Mouse (Mus musculus) neural tube, embryonic 14.5 days (tissue): Measurements from ENCODE around the gene Frzb. TPM values are rescaled to one million over a fixed set of nuclear protein-coding genes. Genes with fewer than 3 reads are reported as not detected.
"Not testable (repeated sequence)": the region's sequence is repeated elsewhere in the genome, so short reads cannot be mapped to it uniquely, and the experiment has no call there.

Experiments used
- ATAC-seq: fragments of 200-750 bp; cut with Nextera tagmentation; 2 replicates; pipeline ENCODE4 v1.8.0; 2017; ENCODE audit warnings: low read depth, mild to moderate bottlenecking, moderate TSS enrichment, moderate library complexity
- H3K27ac ChIP-seq: fragments of 300-500 bp; sonication (generic); 2 replicates; pipeline ENCODE4 v1.5.1; 2014; ENCODE audit warnings: low read depth, mild to moderate bottlenecking, control low read depth, low read length, moderate library complexity, mixed read lengths
- H3K27me3 ChIP-seq: fragments of 300-500 bp; sonication (generic); 2 replicates; pipeline ENCODE4 v1.6.1; 2014; ENCODE audit warnings: low read length; ENCODE audit not compliant: control insufficient read depth, insufficient read depth
- H3K36me3 ChIP-seq: fragments of 300-500 bp; sonication (generic); 2 replicates; pipeline ENCODE4 v1.6.1; 2014; ENCODE audit warnings: low read length, mixed read lengths; ENCODE audit not compliant: control insufficient read depth, insufficient read depth
- H3K4me1 ChIP-seq: fragments of 300-500 bp; sonication (generic); 2 replicates; pipeline ENCODE4 v1.6.1; 2014; ENCODE audit warnings: low read length; ENCODE audit not compliant: control insufficient read depth, insufficient read depth
- H3K4me2 ChIP-seq: fragments of 300-500 bp; sonication (generic); 2 replicates; pipeline ENCODE4 v1.6.1; 2014; ENCODE audit warnings: mild to moderate bottlenecking, low read depth, low read length, control low read depth
- H3K4me3 ChIP-seq: fragments of 300-500 bp; sonication (generic); 2 replicates; pipeline ENCODE4 v1.5.1; 2014; ENCODE audit warnings: low read depth, low read length, control low read depth, mixed read lengths
- H3K9ac ChIP-seq: fragments of 300-500 bp; sonication (generic); replicated peaks from 2 replicates; pipeline ENCODE4 v1.6.1; 2014; ENCODE audit warnings: low read depth, mild to moderate bottlenecking, control low read depth, low read length, mixed read lengths
- H3K9me3 ChIP-seq: fragments of 300-500 bp; sonication (generic); 2 replicates; pipeline ENCODE4 v1.6.1; 2016; ENCODE audit warnings: low read length; ENCODE audit not compliant: control insufficient read depth
- WGBS: fragments of 180-500 bp; shearing (Covaris S2); extraction: QIAGEN DNeasy Blood & Tissue Kit; methylation state at CpG from one replicate; pipeline ENCODE4 v1.1.7; 2014; 5-methylcytosine and 5-hydroxymethylcytosine counted together
- polyA plus RNA-seq: library from polyadenylated mRNA; unstranded; fragments of >200 nt; fragmentation: Nextera tagmentation; extraction: Ambion mirVana; gene quantifications from 2 replicates; pipeline ENCODE4 v1.2.1, GENCODE M21; 2014

The Frzb gene
- 33.9 and 41.7 TPM in 2 replicates for polyA plus RNA-seq

DNA sequence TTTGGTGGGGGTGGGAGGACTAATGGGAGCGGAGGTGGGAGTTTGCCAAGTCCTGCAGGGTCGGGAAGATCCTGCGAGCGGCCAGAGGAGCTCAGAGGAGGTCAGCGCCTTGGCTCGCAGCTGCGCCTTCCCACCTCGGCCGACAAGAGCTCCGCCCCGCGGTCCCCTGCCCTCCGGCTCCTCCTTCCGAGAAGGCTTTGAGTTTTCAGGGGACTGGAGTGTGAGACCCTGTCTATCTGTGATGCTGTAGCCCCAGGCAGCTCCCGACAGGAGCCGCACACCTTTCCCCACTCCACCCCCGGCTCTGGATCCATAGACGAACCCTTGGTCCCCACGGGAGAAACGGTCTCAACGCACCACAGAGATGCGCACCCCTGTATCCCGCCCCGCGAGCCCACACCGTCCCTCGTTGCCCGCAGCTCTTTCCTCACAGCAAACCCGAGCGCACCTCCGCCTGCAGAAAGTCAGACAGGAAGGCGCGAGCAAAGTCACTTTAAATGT is at the start of gene Frzb:
Gene Frzb (minus strand): TSS at position 335 of the 501 bp plus-strand sequence.
- peak; percentile 74 for ATAC-seq
- no peaks in the 10 kb centered on the region for H3K36me3 ChIP-seq
- peak within 1 kb of the TSS; percentile 100 for H3K4me2 ChIP-seq
- WGBS = under 1% methylated on average over 33 of the region's 33 CpGs
- peak within 1 kb of the TSS; percentile 60 for H3K4me3 ChIP-seq
- no peaks in the 10 kb centered on the region; the same call in 1 of the 2 replicates for H3K27me3 ChIP-seq
- no peaks in the 10 kb centered on the region for H3K9me3 ChIP-seq
- H3K9ac ChIP-seq = peak within 1 kb of the TSS; percentile 66
- peak within 1 kb of the TSS; percentile 23; the same call in 1 of the 2 replicates for H3K27ac ChIP-seq
- peaks cover 6% of the 10 kb centered on the region; the same call in 1 of the 2 replicates for H3K4me1 ChIP-seq

DNA sequence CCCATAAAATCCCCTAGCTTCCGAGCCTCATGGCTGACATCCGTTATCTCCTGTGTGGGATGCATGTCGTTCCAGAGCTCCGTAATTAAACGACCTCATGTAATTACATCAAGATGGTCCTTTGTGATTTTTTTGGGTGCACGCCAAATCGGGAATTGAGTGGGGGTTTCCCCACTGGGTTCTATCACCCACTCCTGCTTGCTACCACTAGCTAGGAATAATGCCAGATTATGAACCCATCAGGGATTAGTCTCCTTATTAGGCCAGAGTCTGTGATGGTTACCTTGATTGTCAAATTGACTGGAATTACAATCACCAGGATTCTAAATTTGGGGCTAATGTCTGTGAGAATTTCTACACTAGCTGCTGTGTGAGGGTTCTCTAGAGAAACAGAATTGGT is 47.9 kb upstream of the Frzb start:
- H3K4me2 ChIP-seq, H3K36me3 ChIP-seq, H3K27ac ChIP-seq, H3K9ac ChIP-seq, H3K4me3 ChIP-seq, H3K9me3 ChIP-seq, H3K4me1 ChIP-seq, H3K27me3 ChIP-seq: not testable (repeated sequence)
- peak; percentile 69 for ATAC-seq
- WGBS = 48% methylated on average over 7 of the region's 7 CpGs

DNA sequence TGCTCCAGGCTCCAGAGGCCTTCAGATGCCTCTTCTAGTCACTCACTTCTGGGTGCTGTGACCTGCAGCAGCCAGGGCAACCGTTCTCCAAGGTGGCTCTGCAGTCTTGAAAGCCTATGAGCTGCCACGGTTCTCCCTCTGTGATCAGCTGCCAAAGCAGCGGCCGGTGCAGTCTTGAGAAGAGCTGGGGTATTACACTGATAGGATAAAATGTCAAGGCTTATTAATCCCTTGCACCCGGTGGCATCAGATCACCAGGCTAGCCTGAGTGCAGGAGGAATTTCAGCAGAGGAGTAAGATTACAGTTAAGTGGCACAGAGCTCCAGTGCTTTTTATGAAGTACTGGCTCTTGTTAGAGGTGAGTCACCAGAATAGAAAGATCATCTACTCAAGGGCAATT is 39.4 kb upstream of the Frzb start:
- no peaks in the 10 kb centered on the region for H3K36me3 ChIP-seq
- H3K4me3 ChIP-seq = no peak overlapping the region
- no peaks in the 10 kb centered on the region for H3K27me3 ChIP-seq
- no peaks in the 10 kb centered on the region for H3K9me3 ChIP-seq
- no peak for ATAC-seq
- no peaks in the 10 kb centered on the region for H3K4me1 ChIP-seq
- H3K4me2 ChIP-seq = no peak overlapping the region
- WGBS = 87% methylated on average over 5 of the region's 5 CpGs
- no peak overlapping the region for H3K27ac ChIP-seq
- H3K9ac ChIP-seq = no peak overlapping the region

DNA sequence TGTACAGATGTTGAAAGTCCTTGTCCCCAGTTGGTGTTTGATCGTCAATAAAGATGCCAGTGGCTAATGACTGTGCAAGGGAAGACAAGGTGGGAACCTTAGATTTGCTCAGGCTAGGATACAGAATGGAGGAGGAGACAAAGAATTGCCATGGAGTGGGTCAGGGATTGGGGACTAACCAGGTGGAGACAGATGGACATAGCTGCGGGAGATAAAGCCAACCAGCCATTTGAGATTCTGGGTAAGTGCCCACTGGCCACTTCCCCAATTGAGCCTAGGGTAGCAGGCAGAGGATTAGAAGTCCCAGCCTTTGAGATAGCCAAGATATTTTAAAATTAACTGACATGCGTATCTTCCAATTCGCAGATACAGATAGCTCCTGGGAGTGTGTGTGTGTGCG is 37.5 kb upstream of the Frzb start:
- H3K27ac ChIP-seq = no peak overlapping the region
- no peak overlapping the region for H3K9ac ChIP-seq

DNA sequence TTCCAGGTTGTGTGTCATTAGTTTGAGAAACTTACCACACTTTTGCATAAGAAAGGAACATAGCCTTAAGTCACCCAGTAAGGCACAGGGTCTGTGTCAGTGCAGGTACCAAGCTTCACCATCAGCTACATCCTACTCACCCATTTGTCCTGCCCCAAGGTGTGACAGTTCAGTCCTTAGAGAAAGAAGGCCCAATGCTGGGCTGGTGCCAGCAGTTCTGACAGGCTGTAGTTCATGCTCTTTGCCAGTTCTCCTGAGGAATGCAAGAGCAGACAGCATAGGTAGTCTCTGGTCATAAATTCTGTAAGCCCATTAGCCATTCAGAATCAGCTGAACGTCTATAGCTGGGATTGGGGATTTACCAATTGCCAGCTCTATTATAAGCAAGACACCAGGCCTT is 28.4 kb upstream of the Frzb start:
- H3K4me2 ChIP-seq = no peak overlapping the region
- no peak overlapping the region for H3K4me3 ChIP-seq
- H3K36me3 ChIP-seq = no peaks in the 10 kb centered on the region
- H3K9ac ChIP-seq = no peak overlapping the region
- H3K27me3 ChIP-seq = no peaks in the 10 kb centered on the region
- H3K4me1 ChIP-seq = no peaks in the 10 kb centered on the region
- no peaks in the 10 kb centered on the region for H3K9me3 ChIP-seq
- no peak for ATAC-seq
- H3K27ac ChIP-seq = no peak overlapping the region
- WGBS = 19% methylated on average over 1 of the region's 1 CpGs

More for the DNA sequence above, 37.5 kb upstream of the Frzb start:
- H3K9me3 ChIP-seq = no peaks in the 10 kb centered on the region
- no peaks in the 10 kb centered on the region for H3K27me3 ChIP-seq
- no peak overlapping the region for H3K4me3 ChIP-seq
- H3K36me3 ChIP-seq = no peaks in the 10 kb centered on the region
- WGBS = 94% methylated on average over 5 of the region's 5 CpGs
- H3K4me2 ChIP-seq = no peak overlapping the region
- no peaks in the 10 kb centered on the region for H3K4me1 ChIP-seq
- ATAC-seq = no peak

DNA sequence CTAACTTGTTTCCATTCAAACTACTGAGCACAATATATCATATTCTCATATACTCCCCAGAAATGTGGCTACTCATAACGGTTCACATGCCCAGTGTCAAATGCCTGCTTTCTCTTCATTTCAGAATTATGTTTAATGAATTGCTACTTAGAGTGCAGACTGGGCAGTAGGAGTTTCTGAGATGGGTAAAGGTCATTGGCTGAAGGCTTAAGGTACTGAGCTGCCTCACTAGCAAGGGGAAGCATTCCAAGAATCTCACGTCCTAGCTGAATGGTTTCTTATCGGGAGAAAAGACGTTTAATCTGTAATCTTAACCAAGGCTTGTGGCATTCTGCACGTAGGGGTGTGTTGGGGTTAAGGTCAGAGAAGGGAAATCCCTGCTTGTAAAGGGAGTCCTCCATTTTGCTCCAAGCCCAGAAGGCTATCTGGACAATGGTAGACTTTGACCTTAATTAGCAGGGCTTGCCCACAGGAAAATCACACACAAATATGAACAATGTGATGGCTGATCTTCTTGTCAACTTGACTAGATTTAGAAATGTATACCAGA is 26.9 kb upstream of the Frzb start:
- Histone ChIP-seq H3K4me2 (no peak overlapping the region), H3K4me1 (no peaks in the 10 kb centered on the region), H3K27me3 (no peaks in the 10 kb centered on the region), H3K9me3 (no peaks in the 10 kb centered on the region), H3K27ac (no peak overlapping the region), H3K4me3 (no peak overlapping the region), H3K36me3 (no peaks in the 10 kb centered on the region), H3K9ac (no peak overlapping the region)
- ATAC-seq = no peak
- 92% methylated on average over 5 of the region's 5 CpGs for WGBS

DNA sequence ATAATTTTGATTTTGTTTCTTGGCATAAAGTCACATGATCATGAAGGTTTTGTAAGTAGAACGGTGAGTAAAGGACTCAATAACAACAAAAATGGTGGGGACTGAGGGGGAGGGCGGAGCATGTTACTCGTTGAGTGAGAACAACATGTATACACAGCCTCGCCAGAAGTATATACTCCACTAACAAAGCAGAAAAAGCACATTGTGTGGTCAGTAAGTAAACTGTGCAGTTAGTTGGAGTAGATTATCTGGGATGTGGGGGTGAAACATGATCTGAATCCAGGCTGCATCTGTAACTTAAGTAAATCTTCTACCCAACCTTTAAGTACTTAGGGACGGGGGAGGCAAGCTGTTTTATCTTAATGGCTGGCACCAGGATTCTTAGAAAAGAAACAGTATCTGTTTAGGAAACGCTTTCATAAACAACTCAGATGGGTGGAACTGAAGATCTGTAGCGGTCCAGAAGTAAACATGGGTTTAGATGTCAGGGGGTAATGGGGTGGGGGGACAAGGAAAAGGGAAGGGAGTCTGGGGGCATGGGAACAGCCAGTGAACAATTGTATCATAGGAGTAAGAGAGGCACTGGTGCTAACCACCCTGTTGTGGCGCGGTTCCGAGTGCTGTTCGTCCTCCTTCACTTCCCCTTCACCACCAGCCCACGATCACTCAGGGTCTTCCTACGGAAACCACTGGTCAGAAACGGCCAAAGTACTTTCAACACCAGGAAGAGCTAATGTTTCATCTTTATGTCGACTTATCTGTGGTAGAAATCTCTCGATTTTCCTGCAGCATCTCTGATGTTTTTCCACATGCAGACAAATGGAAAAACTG is 18.8 kb upstream of the Frzb start:
- H3K4me1 ChIP-seq = no peaks in the 10 kb centered on the region
- 87% methylated on average over 16 of the region's 16 CpGs for WGBS
- H3K4me3 ChIP-seq = no peak overlapping the region
- no peaks in the 10 kb centered on the region for H3K36me3 ChIP-seq
- no peak for ATAC-seq
- H3K9me3 ChIP-seq = no peaks in the 10 kb centered on the region
- no peaks in the 10 kb centered on the region for H3K27me3 ChIP-seq
- no peak overlapping the region for H3K4me2 ChIP-seq
- no peak overlapping the region for H3K9ac ChIP-seq
- H3K27ac ChIP-seq = no peak overlapping the region

DNA sequence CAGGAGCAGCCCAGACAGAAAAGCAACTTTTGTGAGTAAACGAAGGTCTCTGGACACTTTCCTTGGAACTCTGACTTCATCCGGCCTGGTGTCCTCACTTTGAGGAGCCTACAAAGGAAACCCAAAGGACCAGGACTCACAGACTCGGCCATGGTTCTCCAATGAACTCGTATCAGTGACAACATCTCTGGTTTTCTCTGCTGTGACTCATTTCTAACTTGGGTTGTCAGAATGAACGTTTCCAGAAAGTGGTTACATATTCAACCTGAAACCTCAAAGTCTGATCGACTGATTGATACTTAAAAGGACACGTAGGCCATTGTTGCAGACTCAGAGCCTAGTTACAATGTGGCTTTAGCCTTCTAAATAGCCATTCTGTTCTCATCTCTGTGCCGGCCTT is 14.4 kb upstream of the Frzb start:
- 80% methylated on average over 8 of the region's 8 CpGs for WGBS
- no peak for ATAC-seq

DNA sequence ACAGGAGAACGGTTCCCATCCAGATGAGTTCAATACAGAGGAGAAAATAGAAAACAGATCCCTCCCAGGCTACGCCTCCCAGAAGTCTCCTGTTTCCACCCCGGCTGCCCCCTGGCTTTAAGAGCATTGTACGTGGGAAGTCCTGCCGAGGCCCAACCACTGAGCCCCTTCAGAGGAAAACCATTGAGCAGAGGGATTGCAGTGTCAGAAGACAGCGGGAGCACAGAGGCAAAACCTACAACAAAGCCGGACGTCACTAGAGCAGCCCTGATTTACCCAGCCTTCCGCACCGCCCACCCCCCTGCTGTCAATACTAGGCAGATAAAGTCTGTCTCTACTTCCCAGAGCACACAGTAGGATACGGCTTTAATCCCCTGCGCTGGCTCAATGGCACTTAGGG is 806 bp upstream of the Frzb start:
- Histone ChIP-seq H3K27ac (no peak overlapping the region), H3K9ac (peak overlapping the region; percentile 66; the same call in 1 of the 2 replicates), H3K4me2 (peak overlapping the region; percentile 100), H3K27me3 (no peaks in the 10 kb centered on the region; the same call in 1 of the 2 replicates), H3K4me3 (peak overlapping the region; percentile 60), H3K9me3 (no peaks in the 10 kb centered on the region), H3K4me1 (peaks cover 6% of the 10 kb centered on the region; the same call in 1 of the 2 replicates), H3K36me3 (no peaks in the 10 kb centered on the region)
- ATAC-seq = peak; percentile 18; the same call in 1 of the 2 replicates
- 1% methylated on average over 12 of the region's 12 CpGs for WGBS

More for the DNA sequence above, 14.4 kb upstream of the Frzb start:
- no peaks in the 10 kb centered on the region for H3K9me3 ChIP-seq
- H3K9ac ChIP-seq = no peak overlapping the region
- no peak overlapping the region for H3K27ac ChIP-seq
- no peaks in the 10 kb centered on the region for H3K4me1 ChIP-seq
- no peak overlapping the region for H3K4me3 ChIP-seq
- no peaks in the 10 kb centered on the region for H3K36me3 ChIP-seq
- H3K27me3 ChIP-seq = no peaks in the 10 kb centered on the region
- no peak overlapping the region for H3K4me2 ChIP-seq
